Mouse (Mus musculus) ovary, postnatal 36 days (tissue): ENCODE results near the gene Phf3.
"Not testable (repeated sequence)": the region's sequence is repeated elsewhere in the genome, so short reads cannot be mapped to it uniquely, and the experiment has no call there.

Experiments used
- DNase-seq: peaks from one replicate; pipeline ENCODE4 v3.0.0; 2022; ENCODE audit warnings: low spot score, mixed read lengths

Phf3 gene

DNA sequence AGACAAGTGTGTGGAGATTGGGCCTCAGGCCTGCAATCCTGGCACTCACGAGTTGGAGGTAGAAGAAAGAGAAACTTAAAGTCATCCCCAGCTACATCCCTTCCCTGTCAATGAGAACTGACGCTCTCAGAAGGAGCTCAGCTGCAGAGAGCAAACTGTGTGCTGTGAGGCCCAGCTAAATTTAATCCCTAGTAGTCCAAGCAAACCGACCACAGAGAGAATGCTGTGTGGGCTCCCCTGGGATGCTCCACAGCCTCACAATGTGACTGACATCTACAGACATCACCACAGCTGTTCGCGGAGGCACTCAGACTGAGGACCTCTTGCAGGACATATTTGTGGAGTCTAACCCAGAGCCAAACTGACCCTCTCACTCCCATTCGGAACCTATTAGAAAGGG lies 54.3 kb downstream of the Phf3 start:
- DNase-seq: no peak

DNA sequence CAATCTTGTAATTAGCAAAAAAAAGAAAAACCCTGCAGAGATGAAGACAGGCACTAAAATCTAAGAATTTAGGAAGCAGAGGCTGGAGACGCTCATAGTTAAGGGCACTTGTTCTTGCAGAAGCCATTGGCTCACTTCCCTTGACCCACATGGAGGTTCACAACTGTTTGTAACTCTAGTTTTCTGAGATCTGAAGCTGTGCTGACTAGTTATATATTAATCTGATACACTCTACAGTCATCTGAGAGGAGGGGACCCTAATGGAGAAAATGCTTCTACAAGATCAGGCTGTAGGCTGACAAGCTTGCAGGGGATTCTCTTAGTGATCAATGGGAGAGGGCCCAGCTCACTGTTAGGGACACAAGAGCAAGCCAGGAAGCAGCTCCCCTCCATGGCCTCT lies 58.1 kb downstream of the Phf3 start:
- no peak for DNase-seq

DNA sequence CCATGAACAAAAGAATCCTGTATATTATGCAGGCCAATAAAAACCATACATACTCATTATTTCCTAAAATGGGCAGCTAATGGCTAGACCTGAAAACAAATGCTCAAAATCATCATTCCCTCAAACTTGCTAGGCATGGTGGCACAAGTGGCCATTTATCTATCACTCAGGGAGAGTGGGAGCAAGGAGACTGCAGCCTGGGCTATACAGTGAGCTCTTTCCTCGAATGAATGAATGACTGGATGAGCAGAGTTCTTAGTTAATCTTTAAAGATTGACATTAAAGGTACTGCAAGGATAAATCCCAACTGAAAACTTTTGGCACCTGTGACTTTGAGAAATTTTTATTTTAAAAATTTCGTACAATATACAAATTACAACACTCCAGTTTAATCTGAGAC lies 58.7 kb downstream of the Phf3 start:
- no peak for DNase-seq

DNA sequence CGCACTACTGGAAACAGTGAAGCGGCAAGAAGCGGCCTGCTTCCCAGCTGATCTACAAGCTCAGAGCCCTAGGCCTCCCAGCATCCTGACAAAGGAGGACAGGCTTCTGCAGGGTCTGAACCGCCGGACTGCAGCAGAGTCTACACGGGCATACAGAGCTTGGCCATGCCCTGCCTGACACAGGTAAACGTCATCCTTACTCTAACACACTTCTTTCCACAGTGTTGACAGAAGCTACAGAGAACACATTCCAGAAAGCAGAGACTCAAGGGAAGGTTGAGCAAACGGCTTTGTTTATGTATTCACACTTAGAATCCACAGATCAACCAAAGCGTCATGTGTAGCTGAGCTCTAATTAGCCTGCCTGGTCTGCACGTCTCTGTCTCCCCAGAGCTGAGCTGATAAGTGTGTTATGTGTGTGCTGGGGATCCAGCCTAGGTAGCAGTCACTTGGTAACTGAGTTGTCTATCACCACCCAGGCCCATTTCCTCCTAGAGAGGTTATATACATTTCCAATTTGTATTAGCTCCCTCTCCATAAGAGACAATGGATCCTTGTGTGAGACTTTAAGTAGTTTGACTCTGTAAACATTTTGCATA lies 65.5 kb downstream of the Phf3 start:
- DNase-seq: no peak

DNA sequence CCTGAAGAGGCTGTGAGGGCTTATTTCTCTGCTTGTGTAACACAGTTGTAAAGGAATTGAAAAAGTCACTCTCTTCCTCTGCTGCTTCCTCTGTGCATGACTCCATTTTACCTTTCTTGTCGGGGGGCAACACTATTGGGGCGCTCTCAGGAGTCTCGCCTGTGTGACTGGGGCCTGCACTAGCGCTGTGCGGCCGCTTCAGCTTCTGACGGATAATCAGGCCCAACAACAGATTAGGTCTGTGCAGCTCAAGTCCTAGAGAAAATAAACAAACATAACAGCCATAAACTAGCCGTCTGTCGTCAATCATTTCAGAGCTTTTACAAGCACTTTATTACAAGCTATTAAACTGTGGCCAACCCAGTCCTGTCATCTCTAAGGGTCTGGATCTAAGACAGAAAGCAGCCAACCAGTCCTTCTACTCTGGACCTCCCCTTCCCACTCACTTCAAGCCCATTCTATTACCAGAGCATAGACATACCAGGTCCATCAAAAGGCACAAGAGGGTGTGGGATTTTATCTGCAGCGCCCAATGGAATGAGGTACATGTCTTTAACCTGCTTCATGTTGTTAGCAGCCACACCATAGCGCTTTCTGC lies 67.9 kb downstream of the Phf3 start:
- DNase-seq: no peak

DNA sequence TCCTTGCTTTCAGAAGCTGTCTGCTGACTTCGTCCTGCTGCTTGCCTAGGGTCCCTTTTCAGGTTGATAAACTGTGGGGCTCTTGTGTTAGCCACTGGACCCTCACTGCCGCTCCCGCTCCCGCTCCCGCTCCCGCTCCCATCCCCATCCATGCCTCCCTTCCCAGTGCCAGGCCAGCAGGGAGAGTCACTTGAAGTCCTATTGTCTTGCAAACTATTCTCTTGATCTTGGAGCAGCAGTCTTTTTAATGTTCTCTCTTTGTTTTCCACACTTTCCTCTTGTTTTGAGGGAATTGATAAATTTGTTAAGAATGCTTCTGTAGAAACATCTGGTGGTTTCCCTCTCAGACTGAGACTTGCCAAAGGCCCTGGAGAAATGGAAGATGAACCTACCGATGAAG lies 68.8 kb downstream of the Phf3 start:
- no peak for DNase-seq

DNA sequence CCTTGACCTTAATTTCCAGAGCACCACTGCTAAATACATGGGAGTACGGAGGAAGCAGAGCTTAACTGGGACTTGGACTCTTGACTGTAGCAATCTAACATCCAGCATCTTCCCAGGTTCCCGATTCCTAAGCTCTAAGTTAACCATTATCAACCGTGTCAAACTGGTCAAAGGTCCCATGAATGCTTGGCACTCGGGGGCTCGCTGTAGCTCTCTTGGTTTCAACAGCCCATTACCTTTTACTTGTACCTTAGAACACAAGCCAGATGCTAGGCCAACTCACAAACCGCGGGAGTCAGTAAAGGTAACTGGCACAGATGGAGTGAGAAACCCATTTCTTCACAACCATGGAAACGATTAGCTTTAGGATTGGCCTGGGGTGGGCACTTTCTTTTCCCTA lies 71.8 kb downstream of the Phf3 start:
- DNase-seq: no peak

DNA sequence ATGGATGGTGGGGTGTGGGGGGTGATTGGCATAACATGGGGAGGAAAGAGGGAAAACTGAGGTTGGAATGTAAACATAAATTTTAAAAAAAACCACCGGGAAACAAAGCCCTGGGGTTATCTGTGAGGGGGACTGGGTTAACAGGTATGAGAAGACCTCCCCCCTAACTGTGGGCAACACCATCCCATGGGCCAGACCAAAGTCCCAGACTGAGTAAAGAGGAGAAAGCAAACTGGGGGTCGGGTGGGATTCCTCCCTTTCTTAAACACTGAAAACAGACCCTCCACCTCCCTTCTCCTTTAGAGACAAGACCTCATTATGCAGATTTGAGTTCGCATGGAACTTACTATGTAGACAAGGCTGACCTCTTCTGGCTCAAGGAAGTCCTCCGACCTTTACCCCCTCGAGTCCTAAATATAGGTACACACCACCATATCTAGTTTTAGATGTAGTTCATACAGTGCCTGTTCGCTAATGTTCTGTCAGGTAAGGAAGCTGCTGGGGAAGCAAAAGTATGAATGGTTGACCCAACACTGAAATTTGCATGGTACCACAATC lies 74.4 kb downstream of the Phf3 start:
- DNase-seq: no peak

DNA sequence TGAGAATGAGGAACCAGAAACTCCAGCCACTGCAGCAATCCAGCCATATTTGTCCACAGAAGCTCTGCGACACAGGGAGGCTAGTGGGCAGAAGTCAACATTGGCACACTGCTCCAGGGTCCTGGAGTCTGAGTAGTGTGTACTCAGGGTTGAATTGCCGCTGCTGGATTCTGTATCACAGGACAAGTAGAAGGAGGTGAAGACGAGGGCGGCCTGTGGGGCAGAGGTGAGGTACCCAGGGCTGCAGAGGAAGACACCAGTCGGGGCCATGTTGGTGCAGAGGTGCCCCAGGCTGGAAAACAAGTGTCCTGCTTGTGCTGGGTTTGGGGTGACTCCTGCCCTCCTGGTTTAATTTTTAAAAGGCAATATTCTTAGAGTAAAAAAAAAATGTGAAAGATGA lies 79.1 kb downstream of the Phf3 start:
- DNase-seq: no peak

DNA sequence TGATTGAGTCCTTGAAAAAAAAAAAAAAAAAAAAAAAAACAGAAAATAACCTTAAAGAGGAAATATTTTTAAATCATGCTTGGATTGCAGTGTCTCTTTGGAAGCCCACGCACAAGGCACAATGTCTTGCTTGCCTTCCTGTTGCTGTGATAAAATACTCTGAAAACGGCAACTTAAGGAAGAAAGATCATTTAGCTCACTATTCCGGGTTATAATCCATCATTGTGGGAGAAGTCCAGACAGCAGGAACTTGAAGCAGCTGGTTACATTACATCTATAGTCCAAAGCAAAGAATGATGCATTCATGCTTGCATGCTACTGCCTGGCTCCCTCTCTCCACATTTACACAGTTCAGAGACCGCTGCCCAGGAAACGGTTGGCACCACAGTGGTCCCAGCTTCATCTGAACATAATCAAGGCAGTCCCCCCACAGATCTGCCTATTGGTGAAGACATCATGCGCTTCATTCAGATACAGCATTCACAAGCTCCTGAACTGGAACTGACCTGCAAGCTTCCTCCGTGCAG lies 80.3 kb downstream of the Phf3 start:
- no peak for DNase-seq

DNA sequence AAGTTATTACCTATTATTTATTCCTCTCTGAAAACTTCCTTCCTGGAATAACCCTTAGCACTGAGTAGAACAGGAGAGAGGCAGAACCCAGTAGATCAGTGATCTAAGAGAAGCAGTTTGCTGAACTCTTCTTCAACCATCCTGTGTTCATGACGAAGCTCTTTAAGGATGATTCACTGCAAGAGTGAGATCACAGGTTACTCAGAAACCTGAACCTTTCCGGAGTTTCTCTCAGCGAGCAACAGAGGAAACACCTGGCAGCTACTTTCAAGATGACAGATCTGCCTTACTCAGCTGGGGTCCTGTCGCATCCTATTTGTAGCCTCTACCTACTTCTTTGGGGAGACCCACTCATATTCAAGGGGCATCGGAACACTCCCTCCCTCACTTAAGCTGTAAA lies 80.8 kb downstream of the Phf3 start:
- no peak for DNase-seq

DNA sequence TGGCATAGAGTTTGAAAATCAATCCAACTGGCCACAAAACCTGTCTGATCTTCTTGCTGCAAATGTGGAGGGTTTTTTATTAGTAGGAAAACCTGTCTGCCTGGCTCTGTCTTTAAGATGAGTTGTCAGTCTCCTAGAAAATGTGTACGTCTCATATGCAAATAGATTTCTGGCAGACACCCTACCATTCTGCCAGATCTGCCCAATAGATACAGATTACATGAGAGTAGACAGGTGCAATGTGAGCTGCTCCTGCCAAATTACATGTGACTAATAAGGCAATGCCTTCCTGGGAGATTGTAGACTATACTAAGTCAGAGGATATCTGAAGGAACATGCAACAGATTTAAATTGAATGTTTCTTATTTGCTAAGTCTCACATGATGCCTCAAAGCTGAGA lies 83.5 kb downstream of the Phf3 start:
- DNase-seq: no peak

DNA sequence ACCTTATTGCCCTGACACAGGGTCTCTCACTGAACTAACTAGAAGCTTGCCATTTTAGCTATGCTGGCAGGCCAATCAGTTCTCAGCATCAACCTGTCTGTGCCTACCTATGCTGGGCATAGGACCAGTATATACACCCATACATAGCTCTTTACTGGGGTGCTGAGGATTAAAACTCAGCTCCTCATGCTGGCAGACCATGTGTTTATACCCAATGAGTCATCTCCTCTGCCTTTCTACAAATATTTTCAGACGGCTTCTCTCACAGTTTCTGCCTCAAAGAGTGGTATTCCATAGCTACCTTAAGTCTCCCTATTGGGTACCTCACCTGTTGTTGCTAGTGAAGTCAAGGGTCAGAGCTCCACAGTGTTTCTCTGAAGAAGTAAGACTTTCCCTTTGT lies 84.0 kb downstream of the Phf3 start:
- DNase-seq: no peak

DNA sequence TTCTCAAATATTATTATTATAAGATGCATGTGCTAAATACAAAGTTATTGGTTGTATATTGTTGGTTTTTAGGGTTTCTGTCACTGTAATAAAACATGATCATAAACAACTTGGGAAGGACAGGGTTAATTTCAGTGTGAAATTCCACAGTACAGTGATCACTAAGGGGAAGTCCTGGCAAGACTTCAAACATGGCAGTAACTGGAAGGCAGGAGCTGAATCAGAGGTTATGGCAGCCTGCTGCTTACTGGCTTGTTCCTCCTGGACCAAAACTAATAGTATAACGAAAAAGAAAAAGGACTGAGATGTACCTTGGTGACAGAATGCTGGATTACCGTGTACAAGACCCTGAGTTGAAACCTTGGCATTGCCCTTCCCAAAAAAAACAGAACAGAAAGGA lies 84.7 kb downstream of the Phf3 start:
- DNase-seq: no peak

DNA sequence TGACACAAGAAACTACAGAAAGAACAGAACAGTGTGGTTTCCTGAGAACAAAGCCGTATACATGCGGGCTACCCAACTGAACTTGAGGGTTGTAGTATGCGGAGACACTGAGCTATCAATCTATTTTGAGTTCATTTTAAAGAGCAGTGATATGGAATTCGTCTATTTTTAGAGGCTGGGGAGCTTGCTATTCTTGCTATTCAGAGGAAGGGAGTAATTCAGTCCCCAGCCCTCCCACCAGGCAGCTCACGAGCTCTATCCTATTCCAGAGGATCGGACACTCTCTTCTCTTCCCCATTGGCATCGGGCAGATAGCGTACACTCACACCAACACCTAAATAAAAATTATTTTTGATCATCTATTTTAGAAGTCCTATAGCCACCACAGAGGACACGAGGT lies 87.1 kb downstream of the Phf3 start:
- DNase-seq: no peak

DNA sequence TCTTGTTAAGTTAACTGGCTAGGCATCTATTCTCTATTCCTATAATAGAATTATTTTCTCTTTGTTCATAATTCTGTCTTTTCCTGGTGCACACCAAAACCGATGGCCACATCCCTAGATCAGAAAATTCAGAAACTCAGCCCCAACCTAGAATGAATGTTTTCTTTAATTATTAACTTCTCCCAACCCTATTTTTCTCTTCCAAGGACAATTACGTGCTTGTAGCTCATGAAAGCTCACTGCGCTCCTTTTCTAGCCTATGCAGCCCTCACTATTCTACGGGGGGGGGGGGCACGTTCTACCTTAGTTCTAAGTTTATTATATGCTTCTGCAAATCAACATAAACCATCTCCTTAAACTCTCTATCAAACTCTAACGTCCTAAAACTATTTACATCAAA lies 90.0 kb downstream of the Phf3 start:
- no peak for DNase-seq

DNA sequence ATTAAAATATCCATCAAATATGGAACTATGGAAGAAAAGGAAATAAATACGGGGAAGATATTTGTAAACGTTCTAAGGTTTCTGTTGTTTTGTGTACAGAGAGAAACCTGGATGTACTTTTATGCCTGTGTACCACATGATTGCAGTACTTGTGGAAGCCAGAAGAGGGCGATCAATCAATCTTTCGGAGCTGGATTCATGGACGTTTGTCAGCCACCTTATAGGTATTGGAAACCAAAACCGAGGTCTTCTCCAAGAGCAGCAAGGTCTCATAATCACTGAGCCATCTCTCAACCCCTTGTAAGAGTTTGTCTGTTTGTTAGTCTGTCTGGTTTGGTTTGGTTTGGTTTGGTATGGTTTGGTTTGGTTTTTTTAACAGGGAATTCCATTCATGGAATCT lies 93.4 kb downstream of the Phf3 start:
- no peak for DNase-seq

DNA sequence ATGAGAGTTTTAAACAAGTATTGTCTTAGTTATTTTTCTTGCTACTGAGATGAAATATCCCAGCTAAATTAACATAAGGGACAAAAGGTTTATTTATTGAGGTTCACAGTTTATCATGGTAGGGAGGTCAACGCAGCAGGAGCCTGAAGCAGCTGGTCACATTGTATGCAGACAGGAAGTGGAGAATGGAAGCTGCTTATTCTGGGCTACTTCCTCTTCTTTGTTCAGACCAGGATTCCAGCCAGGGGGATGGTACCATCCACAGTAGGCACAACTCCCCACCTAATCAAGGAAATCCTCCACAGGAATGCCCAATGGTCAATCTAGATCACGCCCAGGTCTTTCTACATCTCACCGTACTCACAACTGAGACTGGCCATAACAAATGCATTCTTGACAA lies 94.2 kb downstream of the Phf3 start:
- DNase-seq: no peak

DNA sequence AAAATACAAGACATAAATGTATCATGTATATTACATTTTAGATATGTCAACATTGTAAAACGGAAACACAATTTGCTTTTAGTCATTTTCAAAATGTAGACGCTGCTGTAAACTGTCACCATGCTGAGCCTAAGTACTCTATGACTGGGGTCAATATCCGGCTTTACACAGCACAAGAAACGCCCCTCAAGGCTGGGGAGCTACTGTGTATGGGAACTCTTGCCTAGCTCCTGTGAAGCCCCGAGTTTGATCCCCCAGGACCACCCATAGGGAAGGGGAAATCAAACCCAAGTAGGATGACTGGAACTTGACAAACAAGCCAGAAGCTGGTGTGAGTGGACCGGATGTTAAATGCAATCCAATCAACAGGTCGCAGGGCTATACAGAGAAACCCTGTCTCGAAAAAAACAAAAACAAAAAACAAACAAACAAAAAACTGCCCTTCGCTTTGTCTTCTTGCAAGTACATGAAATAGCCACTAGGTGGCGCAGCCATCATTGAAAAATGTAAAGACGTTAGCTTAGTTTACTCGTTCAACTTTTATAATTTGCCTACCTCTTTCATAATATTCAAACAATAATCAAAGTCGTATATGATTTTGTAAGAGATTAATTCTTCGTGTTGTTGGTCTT lies 95.2 kb downstream of the Phf3 start:
- no peak for DNase-seq

DNA sequence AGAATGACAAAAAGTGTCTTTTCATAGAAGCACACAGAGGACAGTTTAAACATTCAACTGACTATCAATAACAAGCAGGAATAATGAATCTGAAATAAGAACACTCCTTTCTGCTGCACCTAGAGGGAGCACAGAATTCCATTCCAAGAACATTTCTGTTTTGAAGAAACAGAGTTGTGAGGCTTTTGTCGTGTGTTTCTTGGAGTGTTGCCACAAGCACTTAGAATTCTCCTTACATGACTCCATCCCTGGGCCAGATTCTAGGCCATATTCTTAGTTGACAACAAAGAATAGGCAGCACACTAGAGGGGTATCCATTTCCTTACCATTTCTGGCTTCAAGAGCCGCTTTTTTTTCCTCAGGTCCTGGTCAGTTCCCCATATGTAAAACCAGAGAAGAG lies 97.5 kb downstream of the Phf3 start:
- no peak for DNase-seq

DNA sequence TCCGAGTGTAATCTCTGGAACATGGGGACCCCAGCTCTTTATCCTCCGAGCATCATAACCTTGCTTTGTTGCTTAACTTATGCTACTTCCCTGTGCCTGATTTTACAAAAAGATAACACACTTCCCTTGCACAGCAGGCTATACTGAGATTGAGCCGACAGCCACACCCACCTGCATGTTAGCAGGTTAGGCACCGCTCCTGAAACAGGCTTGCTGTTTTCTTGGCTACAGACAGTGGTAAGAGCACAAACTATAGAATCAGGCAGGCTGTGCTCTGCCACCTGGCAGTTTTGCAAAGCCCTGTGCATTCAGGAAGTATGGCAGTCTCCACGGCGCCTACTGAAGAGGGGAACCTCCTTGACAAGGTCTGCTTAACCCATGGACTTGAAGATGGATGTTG lies 100.1 kb downstream of the Phf3 start:
- no peak for DNase-seq

DNA sequence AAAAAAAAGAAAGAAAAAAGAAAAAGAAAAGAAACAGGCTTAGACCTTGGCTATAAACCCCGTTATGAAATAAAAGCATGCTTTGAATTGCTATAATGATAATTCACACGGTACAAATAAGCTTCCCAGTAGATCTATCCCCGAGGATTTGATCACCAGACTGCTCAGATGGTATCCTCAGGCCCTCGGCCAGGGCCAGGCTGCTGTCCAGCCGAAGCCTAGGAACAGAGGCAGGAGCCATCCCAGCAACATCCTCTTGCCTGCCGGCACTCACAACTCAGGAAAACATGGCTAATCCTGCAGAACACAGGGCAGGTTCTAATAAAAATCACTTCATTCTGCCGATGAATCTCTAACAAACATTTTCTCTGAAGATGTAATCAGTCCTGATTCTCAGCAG lies 100.9 kb downstream of the Phf3 start:
- DNase-seq: no peak

DNA sequence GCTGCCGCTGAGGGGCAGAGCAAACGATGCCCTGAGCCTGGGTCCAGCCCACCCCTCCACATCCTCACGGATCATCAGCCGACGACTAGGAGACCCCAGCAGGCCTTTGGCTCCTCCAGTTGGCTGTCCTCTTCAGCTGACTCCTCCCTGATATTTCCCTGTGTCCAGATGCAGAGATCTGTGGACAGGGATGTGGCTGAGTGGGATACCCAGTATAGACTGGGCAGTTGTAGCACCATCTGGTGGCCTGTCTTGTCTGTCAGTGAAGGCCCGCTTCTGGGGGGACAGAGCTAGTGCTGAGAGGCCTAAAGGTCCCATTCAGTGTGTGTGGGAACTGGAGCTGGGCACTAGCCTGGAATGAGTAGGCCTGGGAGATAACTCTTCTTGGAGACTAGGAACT lies 101.9 kb downstream of the Phf3 start:
- DNase-seq: no peak

DNA sequence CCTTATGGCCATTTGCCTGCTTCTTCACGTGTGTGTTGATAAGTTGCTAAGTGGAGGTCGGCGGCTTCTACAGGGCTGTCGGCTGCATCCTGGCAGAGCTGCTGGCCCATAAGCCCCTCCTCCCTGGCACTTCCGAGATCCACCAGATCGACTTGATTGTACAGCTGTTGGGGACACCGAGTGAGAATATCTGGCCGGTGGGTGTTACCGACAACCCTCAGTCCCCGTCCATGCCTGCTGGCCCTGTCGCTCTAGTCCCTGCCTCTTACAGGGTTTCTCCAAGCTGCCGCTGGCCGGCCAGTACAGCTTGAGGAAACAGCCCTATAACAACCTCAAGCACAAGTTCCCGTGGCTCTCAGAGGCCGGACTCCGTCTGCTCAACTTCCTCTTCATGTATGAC lies 103.1 kb downstream of the Phf3 start:
- not testable (repeated sequence) for DNase-seq
